Mouse (Mus musculus): ENCODE results near the gene Alpl. TPM values are rescaled to one million over a fixed set of nuclear protein-coding genes. Genes with fewer than 3 reads are reported as not detected.
A peak's percentile ranks its signal among the peaks of the same experiment; 100 is the strongest.

The Alpl gene
- polyA plus RNA-seq, 1 experiment from 2014 or later, result 17.1 TPM

DNA sequence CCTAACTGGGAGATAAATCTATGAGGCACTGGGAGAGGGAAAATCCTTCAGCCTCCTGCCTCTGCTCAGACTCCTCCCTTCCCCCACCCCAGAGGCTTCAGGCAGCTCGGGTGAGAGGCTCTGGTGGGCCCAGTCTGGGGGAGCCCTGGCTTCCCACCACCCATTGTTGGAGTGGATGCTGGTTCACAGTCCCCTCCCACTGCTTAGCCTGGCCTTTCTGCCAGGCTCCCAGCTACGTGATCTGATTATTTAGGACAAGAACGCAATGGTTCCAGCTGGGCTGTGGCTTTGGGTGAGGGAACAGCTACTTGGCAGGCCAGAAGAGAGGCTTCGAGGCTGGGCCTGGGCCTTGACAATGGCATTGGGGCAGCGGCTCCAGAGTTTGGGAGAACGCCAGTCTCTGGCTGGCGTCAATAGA, 30.6 kb downstream of the Alpl start:
- Histone ChIP-seq H3K27ac (replicated peaks) (peak overlapping the region; percentile 85), H3K4me3 (no peak overlapping the region), H3K36me3 (no peaks in the 10 kb centered on the region), H3K4me2 (replicated peaks) (peak overlapping the region; percentile 21; the same call in 1 of the 2 replicates), H3K4me1 (peaks cover 39% of the 10 kb centered on the region), H3K27me3 (no peaks in the 10 kb centered on the region), H3K9ac (replicated peaks) (peak overlapping the region; percentile 34), H3K9me3 (no peaks in the 10 kb centered on the region)
- WGBS, result 6% methylated on average over 7 of the region's 7 CpGs
- ATAC-seq (ENCODE audit: low FRiP score, low read depth), result peak; percentile 97

DNA sequence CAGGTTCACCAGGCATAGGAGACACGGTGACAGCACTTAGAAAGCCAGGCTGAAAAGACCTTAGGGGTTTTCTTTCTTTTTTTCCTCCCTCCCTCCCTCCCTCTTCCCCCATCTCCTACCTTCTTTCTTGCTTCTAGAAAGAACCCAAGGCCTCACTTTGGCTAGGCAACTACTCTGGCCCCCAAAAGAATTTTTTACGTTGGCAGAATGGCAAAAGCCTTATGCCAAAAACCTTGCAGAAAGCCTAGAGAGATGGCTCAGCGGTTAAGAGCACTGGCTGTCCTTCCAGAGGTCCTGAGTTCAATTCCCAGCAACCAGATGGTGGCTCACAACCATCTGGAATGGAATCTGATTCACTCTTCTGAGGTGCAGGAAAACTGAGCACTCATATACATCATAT, 31.6 kb downstream of the Alpl start:
- peaks cover 39% of the 10 kb centered on the region for H3K4me1 ChIP-seq
- H3K4me2 ChIP-seq (replicated peaks), result no peak overlapping the region
- no peaks in the 10 kb centered on the region for H3K36me3 ChIP-seq
- no peak for ATAC-seq (ENCODE audit: low FRiP score, low read depth)
- H3K27me3 ChIP-seq, result no peaks in the 10 kb centered on the region
- 70% methylated on average over 3 of the region's 3 CpGs for WGBS
- H3K27ac ChIP-seq (replicated peaks), result peak overlapping the region; percentile 85; the same call in 1 of the 2 replicates
- H3K9me3 ChIP-seq, result no peaks in the 10 kb centered on the region
- no peak overlapping the region for H3K9ac ChIP-seq (replicated peaks)
- H3K4me3 ChIP-seq, result no peak overlapping the region

DNA sequence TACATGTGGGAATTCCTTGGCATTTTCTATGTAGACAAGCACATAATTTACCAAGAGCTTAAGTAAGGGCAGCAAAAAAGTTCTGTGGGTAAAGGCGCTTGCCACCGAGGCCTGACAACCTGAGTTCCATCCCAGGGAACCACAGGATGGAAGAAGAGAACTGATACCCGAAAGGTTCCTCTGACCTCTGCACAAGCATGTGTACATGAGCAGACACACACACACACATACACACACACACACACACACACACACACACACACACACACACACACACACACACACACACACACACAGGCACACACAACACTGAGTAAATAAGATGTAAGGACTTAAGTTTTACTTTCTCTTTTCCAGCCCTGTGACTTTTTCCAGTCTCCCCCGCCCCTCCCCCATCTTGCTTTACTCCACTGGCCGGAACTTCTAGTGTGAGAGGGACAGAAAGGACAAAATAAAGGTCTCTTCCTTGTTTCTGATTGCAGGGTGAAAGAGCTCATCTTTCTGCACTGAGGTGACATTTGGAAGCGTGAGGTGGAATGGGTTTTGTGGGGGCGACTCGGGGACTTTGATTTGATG, 32.2 kb downstream of the Alpl start:
- H3K36me3 ChIP-seq, result no peaks in the 10 kb centered on the region

DNA sequence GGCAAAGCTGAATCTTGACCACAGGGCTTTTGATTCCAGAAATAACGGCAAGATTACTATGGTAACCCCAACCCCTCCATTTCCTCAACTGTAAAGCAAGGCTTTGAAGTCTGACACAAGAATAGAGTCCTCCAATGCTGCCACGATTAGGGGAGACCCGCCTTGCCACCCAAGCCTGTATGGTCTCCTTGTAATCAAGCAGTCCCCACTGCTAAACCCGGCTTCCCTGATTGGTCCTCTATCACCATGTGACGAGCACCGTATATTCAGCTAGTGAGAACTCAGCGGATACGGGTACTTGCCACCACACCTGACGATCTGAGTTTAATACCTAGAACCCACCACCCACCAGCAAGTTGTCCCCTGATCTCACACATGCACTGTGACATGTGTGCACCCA, 33.3 kb downstream of the Alpl start:
- no peak overlapping the region for H3K4me3 ChIP-seq
- no peak overlapping the region for H3K4me2 ChIP-seq (replicated peaks)
- no peak for ATAC-seq (ENCODE audit: low FRiP score, low read depth)
- H3K27me3 ChIP-seq, result no peaks in the 10 kb centered on the region
- no peaks in the 10 kb centered on the region for H3K36me3 ChIP-seq
- WGBS, result 79% methylated on average over 9 of the region's 9 CpGs
- no peak overlapping the region for H3K27ac ChIP-seq (replicated peaks)
- H3K9ac ChIP-seq (replicated peaks), result no peak overlapping the region
- peaks cover 35% of the 10 kb centered on the region for H3K4me1 ChIP-seq
- H3K9me3 ChIP-seq, result no peaks in the 10 kb centered on the region

More for the DNA sequence above, 32.2 kb downstream of the Alpl start:
- Histone ChIP-seq H3K9me3 (no peaks in the 10 kb centered on the region), H3K9ac (replicated peaks) (no peak overlapping the region), H3K27me3 (no peaks in the 10 kb centered on the region), H3K4me2 (replicated peaks) (no peak overlapping the region), H3K4me3 (no peak overlapping the region), H3K4me1 (peaks cover 39% of the 10 kb centered on the region), H3K27ac (replicated peaks) (no peak overlapping the region)
- 67% methylated on average over 8 of the region's 8 CpGs for WGBS
- ATAC-seq (ENCODE audit: low FRiP score, low read depth), result no peak

DNA sequence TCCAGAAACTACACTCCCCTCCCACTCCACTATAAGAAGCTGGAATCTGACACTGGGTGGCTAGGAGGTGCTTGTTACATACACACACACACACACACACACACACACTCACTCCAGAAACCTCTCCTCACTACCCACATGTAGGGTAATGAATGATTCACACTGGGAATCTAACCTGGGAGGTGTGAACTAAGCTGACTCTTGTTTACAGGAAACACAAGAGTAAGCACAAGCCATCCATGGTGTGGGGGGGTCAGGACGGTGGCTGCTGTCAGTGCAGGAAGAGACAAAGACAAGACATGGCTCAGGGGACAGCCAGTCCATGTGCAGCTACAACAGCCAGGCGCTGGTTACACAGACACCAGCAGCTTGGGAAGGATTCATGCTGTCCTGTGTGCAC, 41.7 kb downstream of the Alpl start:
- no peak overlapping the region for H3K4me2 ChIP-seq (replicated peaks)
- no peaks in the 10 kb centered on the region for H3K27me3 ChIP-seq
- H3K9me3 ChIP-seq, result no peaks in the 10 kb centered on the region
- 90% methylated on average over 2 of the region's 2 CpGs for WGBS
- no peak overlapping the region for H3K4me3 ChIP-seq
- no peak overlapping the region for H3K27ac ChIP-seq (replicated peaks)
- no peaks in the 10 kb centered on the region for H3K4me1 ChIP-seq
- H3K9ac ChIP-seq (replicated peaks), result no peak overlapping the region
- no peaks in the 10 kb centered on the region for H3K36me3 ChIP-seq
- no peak for ATAC-seq (ENCODE audit: low FRiP score, low read depth)

DNA sequence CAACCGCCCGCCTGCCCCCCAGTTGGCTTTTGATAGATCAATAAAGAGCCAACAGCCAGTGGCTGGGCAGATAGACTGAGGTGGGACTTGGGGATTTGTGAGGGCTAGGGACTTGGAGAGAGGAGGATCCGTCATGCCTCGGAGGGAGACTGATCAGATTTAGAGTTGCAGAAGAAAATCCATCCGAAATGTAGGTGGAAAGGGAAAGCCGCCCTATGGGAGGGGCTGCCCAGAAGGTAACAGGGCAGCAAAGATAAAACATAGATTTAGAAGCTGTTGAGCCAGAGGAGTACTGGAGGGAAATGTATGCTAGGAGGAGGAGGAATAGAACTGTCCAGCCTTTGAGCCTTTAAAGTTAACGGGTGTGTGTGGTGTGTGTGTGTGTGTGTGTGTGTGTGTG, 43.0 kb downstream of the Alpl start:
- H3K27ac ChIP-seq (replicated peaks), result no peak overlapping the region
- H3K4me3 ChIP-seq, result no peak overlapping the region
- H3K9me3 ChIP-seq, result no peaks in the 10 kb centered on the region
- no peak overlapping the region for H3K9ac ChIP-seq (replicated peaks)
- no peaks in the 10 kb centered on the region for H3K27me3 ChIP-seq
- H3K36me3 ChIP-seq, result no peaks in the 10 kb centered on the region
- 83% methylated on average over 7 of the region's 7 CpGs for WGBS
- no peak overlapping the region for H3K4me2 ChIP-seq (replicated peaks)
- H3K4me1 ChIP-seq, result no peaks in the 10 kb centered on the region
- no peak for ATAC-seq (ENCODE audit: low FRiP score, low read depth)

DNA sequence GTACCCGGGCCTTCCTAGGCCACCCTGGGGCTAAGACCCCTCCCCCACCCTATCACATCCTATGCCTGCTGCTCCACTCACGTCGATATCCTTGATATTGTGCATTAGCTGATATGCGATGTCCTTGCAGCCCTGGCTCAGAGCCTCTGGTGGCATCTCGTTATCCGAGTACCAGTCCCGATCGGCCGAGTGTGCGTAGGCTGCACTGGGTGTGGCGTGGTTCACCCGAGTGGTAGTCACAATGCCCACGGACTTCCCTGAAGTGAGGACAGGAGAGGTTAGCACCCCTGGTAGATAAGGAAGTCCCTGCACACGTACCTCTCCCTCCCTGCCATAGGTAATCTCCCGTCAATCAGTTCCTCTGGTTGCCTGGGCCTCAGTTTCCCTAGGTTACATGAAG, 43.7 kb downstream of the Alpl start:
- 80% methylated on average over 15 of the region's 15 CpGs for WGBS
- no peak overlapping the region for H3K27ac ChIP-seq (replicated peaks)
- no peaks in the 10 kb centered on the region for H3K9me3 ChIP-seq

DNA sequence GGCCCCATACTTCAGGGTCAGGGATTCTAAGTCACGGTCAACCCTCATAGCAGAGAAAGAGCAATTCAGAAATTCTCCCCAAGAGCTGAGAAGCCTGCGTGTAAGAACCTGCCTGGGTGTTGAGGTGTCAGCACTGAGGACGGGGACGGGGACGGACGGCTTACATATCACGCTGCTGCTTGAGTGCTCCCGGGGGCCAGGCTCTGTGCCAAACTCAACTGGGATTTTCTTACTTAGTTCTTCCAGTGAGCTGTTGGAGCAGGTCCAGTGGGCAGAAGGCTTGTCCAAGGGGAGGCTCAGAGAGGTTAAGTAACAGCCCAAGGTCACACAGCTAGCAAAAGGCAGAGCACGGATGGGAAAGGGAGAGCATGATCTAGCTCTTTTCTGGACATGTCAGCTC, 44.5 kb downstream of the Alpl start:
- Histone ChIP-seq H3K27ac (replicated peaks) (no peak overlapping the region), H3K36me3 (no peaks in the 10 kb centered on the region), H3K9me3 (no peaks in the 10 kb centered on the region), H3K4me2 (replicated peaks) (no peak overlapping the region), H3K27me3 (no peaks in the 10 kb centered on the region), H3K4me1 (no peaks in the 10 kb centered on the region), H3K9ac (replicated peaks) (no peak overlapping the region), H3K4me3 (no peak overlapping the region)
- 83% methylated on average over 9 of the region's 9 CpGs for WGBS
- ATAC-seq (ENCODE audit: low FRiP score, low read depth), result no peak

More for the DNA sequence above, 43.7 kb downstream of the Alpl start:
- no peak overlapping the region for H3K4me3 ChIP-seq
- no peak overlapping the region for H3K4me2 ChIP-seq (replicated peaks)
- H3K9ac ChIP-seq (replicated peaks), result no peak overlapping the region
- H3K4me1 ChIP-seq, result no peaks in the 10 kb centered on the region
- no peaks in the 10 kb centered on the region for H3K27me3 ChIP-seq
- no peaks in the 10 kb centered on the region for H3K36me3 ChIP-seq
- no peak for ATAC-seq (ENCODE audit: low FRiP score, low read depth)

DNA sequence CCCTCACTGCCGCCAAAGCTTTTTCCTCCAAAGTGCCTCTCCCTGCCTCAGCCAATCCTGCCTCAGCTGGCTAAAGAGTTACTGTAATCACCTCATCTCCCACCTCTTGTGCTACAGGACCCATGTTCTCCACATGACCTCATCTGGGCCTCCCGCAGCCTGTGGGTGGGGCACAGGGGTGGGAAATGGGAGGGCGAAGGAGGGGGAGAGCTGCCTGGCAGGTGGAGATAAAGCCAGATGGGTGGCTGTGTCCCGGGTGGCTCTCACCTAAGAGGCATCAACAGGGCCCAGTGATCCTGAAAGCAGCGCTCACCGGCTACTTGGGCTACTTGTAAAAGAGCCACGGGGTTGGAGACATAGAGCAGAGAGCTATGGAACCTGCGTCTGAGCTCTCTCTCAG, 44.9 kb downstream of the Alpl start:
- Histone ChIP-seq H3K36me3 (no peaks in the 10 kb centered on the region), H3K27me3 (no peaks in the 10 kb centered on the region), H3K9ac (replicated peaks) (no peak overlapping the region), H3K4me3 (no peak overlapping the region), H3K4me2 (replicated peaks) (no peak overlapping the region), H3K9me3 (no peaks in the 10 kb centered on the region), H3K4me1 (no peaks in the 10 kb centered on the region), H3K27ac (replicated peaks) (no peak overlapping the region)
- 82% methylated on average over 8 of the region's 8 CpGs for WGBS
- no peak for ATAC-seq (ENCODE audit: low FRiP score, low read depth)

DNA sequence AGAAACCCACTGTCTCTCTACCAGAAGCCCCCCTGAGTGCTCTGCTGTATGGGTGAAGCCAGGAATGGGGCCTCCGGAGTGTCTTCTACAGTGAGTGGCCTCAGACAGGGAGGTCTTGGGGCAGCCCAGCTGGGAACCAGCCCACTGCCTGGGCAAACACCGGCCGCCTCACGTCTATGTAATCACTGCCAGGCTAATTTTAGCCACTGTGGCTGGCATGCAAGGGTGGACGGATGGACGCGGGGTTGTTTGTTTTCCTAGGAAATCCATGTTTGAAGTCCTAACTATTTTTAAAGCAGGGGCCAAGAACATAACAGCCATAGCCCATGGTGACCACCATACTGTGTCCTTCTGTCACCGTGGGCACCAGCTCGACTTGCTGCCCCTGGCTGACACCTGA, 46.1 kb downstream of the Alpl start:
- Histone ChIP-seq H3K9ac (replicated peaks) (no peak overlapping the region), H3K4me1 (no peaks in the 10 kb centered on the region), H3K27me3 (no peaks in the 10 kb centered on the region), H3K4me3 (no peak overlapping the region), H3K9me3 (no peaks in the 10 kb centered on the region), H3K27ac (replicated peaks) (no peak overlapping the region), H3K4me2 (replicated peaks) (no peak overlapping the region), H3K36me3 (0 out of 2 replicates have a peak, but pooled peaks cover 6% of the 10 kb centered on the region)
- WGBS, result 82% methylated on average over 9 of the region's 9 CpGs
- ATAC-seq (ENCODE audit: low FRiP score, low read depth), result no peak

DNA sequence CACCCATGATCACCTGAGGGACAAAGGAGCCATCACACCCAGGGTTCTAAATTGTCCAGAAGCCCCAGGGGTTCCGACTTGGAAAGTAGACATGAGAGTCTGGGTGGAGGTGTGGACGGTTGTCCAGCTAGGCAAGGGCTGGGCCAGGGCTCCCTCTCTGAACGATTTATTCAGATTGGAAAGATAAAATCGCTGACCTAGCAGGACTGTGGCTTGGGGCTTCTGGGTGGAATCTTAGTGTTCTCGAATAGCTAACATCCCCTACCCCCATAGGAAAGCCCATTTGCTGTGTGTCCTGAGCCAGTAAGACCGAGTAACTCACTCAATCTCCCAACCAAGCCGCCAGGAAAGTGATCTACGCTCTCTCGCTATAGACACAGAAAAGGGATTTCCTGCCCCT, 46.5 kb downstream of the Alpl start:
- Histone ChIP-seq H3K9ac (replicated peaks) (no peak overlapping the region), H3K4me3 (no peak overlapping the region), H3K4me2 (replicated peaks) (no peak overlapping the region), H3K36me3 (0 out of 2 replicates have a peak, but pooled peaks cover 6% of the 10 kb centered on the region), H3K27ac (replicated peaks) (no peak overlapping the region), H3K9me3 (no peaks in the 10 kb centered on the region), H3K27me3 (no peaks in the 10 kb centered on the region), H3K4me1 (no peaks in the 10 kb centered on the region)
- 83% methylated on average over 9 of the region's 9 CpGs for WGBS
- no peak for ATAC-seq (ENCODE audit: low FRiP score, low read depth)

DNA sequence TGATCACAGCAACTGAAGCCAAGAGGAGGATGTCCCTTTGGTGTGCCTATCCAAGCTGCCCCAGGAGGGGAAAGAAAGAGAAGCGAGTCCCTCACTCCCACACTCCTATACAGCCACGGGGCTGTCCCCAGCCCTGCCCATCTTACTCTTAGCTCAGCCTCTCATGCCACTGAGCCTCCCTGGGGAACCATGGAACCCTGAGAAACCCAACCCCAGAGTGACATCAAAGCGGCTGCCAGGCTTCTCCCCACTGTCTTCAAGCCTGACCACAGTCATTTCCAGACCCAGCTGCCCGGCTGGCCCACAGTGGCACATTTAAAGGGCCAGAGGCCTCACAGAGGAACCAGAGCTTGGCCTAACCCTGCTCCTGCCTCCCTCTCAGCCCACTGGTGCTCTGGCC, 47.5 kb downstream of the Alpl start:
- H3K36me3 ChIP-seq, result 0 out of 2 replicates have a peak, but pooled peaks cover 6% of the 10 kb centered on the region
- H3K4me3 ChIP-seq, result no peak overlapping the region
- WGBS, result 70% methylated on average over 4 of the region's 4 CpGs
- no peak overlapping the region for H3K9ac ChIP-seq (replicated peaks)
- H3K4me1 ChIP-seq, result no peaks in the 10 kb centered on the region
- no peaks in the 10 kb centered on the region for H3K9me3 ChIP-seq
- no peak for ATAC-seq (ENCODE audit: low FRiP score, low read depth)
- H3K27me3 ChIP-seq, result no peaks in the 10 kb centered on the region
- no peak overlapping the region for H3K4me2 ChIP-seq (replicated peaks)
- no peak overlapping the region for H3K27ac ChIP-seq (replicated peaks)

DNA sequence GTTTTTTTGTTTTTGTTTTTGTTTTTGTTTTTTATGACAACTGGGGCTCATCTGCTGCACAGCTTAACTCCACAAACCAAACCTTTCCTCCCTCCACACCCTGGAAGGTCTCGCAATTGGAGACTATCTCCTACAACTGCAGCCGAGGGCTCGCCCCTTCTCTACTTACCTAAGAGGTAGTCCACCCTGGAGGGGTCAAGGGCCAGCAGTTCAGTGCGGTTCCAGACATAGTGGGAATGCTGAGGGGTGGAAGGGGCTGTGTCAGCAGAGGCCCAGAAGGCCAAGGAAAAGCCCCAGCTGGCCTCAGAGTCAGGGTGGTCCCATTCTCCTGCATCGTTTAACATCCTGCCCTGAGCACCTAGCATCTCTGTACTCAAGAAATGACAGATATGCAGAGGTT, 48.6 kb downstream of the Alpl start:
- ATAC-seq (ENCODE audit: low FRiP score, low read depth), result no peak
- 83% methylated on average over 5 of the region's 5 CpGs for WGBS
- no peak overlapping the region for H3K9ac ChIP-seq (replicated peaks)
- 0 out of 2 replicates have a peak, but pooled peaks cover 6% of the 10 kb centered on the region for H3K36me3 ChIP-seq
- no peak overlapping the region for H3K4me3 ChIP-seq
- no peak overlapping the region for H3K27ac ChIP-seq (replicated peaks)
- no peak overlapping the region for H3K4me2 ChIP-seq (replicated peaks)
- H3K27me3 ChIP-seq, result no peaks in the 10 kb centered on the region
- no peaks in the 10 kb centered on the region for H3K9me3 ChIP-seq
- no peaks in the 10 kb centered on the region for H3K4me1 ChIP-seq
